Mouse (Mus musculus) cortical plate, adult 2 months (tissue): ENCODE measurements around the gene Foxn3. TPM values are rescaled to one million over a fixed set of nuclear protein-coding genes. Genes with fewer than 3 reads are reported as not detected.

Experiments
- H3K27ac ChIP-seq: fragments of 200-500 bp; 2 replicates; pipeline ENCODE4 v1.5.1; 2012; ENCODE audit warnings: low read length, control low read depth, inconsistent platforms; ENCODE audit not compliant: insufficient read depth
- H3K4me1 ChIP-seq: fragments of 200-500 bp; 2 replicates; pipeline ENCODE4 v1.6.1; 2011; ENCODE audit warnings: low read length; ENCODE audit not compliant: control insufficient read depth, insufficient read depth
- H3K4me3 ChIP-seq: fragments of 200-500 bp; 2 replicates; pipeline ENCODE4 v1.5.1; 2011; ENCODE audit warnings: mild to moderate bottlenecking, low read length, control low read depth; ENCODE audit not compliant: insufficient read depth
- CTCF ChIP-seq: fragments of 200-500 bp; IDR thresholded peaks from 2 replicates; pipeline ENCODE4 v1.5.1; 2011; ENCODE audit warnings: mild to moderate bottlenecking, control low read depth, low read length; ENCODE audit not compliant: insufficient read depth; ENCODE audit errors: extremely low read depth
- POLR2A ChIP-seq: fragments of 200-500 bp; IDR thresholded peaks from 2 replicates; pipeline ENCODE4 v1.6.1; 2011; ENCODE audit warnings: mild to moderate bottlenecking, low read length, control low read depth; ENCODE audit not compliant: insufficient read depth; ENCODE audit errors: extremely low read depth
- polyA plus RNA-seq: library from polyadenylated mRNA; depleted of rRNA; stranded (reverse); fragments of >200 nt; gene quantifications from 2 replicates; pipeline ENCODE4 v1.2.3, GENCODE M21; 2012

Foxn3 gene
- polyA plus RNA-seq, 1 experiment: 24.9 TPM

DNA sequence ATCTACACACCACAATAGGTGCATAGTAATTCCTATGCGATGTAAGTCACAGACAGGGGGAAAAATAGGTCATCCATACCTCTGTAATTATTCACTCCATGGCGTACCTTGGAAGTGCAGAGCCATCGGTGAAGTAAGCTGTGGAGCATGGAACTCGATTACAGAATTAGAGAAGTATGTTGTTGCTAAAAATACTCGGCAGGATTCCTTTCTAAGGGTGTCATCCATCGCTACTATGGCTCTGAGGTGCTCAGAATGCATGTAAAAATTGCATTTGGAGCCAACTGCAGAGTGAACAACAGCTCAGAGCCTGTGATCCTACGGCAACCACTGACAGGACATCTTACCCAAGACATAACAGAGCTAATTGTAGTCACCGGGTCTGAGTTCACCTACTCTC lies 206.7 kb downstream of the Foxn3 start:
- Histone ChIP-seq H3K27ac (no peak overlapping the region), H3K4me3 (no peak overlapping the region)
- TF ChIP-seq POLR2A (no peak), CTCF (no peak)

DNA sequence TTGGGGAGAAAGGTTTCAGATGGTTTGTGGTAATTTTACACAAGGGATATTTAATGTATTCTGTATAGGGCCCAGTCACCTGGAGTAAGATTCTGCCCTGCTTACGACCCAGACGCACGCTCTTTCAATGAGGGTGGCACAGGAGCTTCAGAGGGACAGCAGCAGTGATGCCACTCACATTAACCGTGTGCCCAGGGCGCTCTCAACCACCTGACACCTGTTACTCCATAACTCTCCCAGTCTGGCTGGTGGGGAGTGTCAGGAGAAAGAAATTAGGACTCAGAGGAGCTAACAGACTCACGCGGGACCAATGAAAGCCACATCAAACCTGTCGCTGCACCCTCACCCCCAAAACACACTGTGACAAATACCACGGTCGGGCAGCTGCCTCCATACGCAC lies 209.7 kb downstream of the Foxn3 start:
- TF ChIP-seq CTCF (no peak), POLR2A (no peak)
- Histone ChIP-seq H3K4me1 (no peaks in the 10 kb centered on the region; the same call in 1 of the 2 replicates), H3K27ac (no peak overlapping the region), H3K4me3 (no peak overlapping the region)

More for the DNA sequence above, 206.7 kb downstream of the Foxn3 start:
- no peaks in the 10 kb centered on the region; the same call in 1 of the 2 replicates for H3K4me1 ChIP-seq

DNA sequence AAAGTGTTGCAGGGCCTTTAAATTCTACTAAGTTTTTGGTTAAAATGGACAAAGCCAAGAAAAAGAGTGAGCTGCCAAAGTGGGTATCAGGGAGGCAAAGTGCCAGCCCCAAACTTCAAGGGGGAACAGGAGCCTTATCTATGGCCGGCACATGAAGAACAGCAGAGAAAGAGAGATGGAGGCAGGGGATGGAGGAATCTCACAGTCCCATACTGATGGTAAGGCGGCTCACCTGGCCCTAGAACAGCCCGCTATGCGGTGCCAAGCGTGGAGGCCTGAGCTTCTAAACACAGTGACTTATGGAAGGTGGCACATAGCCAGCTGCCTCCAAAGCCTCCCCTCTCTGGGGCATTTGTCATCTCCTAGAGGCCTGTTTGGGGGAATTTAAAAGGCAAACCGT lies 210.8 kb downstream of the Foxn3 start:
- Histone ChIP-seq H3K4me1 (no peaks in the 10 kb centered on the region; the same call in 1 of the 2 replicates), H3K4me3 (no peak overlapping the region), H3K27ac (no peak overlapping the region)
- TF ChIP-seq POLR2A (no peak), CTCF (no peak)

DNA sequence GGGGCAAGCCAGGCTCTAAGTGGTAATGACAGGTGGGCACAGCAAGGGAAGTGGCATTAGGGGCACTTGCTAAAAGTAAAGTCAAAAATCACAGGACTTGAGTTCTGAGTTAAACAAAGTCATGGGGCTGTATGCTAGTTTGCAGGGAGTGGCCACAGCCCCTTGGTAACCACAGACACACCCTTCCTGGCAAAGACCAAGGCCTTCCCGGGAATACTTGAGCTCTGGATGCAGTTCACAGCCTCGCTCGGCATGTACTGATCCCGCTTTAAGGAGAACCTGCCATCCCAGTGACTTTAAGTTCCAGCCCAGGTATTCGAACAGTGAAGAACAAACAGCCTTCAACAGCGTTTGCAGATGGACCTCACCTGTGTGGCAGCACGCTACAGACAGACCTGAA lies 211.2 kb downstream of the Foxn3 start:
- Histone ChIP-seq H3K4me3 (no peak overlapping the region), H3K27ac (no peak overlapping the region), H3K4me1 (no peaks in the 10 kb centered on the region; the same call in 1 of the 2 replicates)
- TF ChIP-seq CTCF (no peak), POLR2A (no peak)

DNA sequence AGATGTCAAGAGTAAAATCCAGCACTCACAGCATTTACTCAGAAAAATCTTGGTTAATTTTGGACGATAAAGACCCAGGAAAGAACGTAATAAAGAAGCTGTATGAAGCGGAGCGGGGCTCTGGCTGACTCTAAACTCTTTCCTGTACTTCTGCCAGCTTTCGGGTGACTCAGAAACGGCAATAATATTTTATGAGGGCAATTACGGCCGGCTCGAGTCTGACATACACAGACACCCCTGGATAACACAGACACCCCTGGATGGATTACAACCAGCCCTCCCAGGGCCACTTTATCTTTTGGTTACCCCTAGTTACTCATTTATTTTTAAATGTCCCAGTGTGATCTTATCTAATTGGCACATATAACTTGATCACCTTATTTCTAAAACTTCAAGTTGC lies 211.7 kb downstream of the Foxn3 start:
- H3K4me1 ChIP-seq: no peaks in the 10 kb centered on the region; the same call in 1 of the 2 replicates
- H3K27ac ChIP-seq: no peak overlapping the region
- H3K4me3 ChIP-seq: no peak overlapping the region
- TF ChIP-seq POLR2A (no peak), CTCF (no peak)

DNA sequence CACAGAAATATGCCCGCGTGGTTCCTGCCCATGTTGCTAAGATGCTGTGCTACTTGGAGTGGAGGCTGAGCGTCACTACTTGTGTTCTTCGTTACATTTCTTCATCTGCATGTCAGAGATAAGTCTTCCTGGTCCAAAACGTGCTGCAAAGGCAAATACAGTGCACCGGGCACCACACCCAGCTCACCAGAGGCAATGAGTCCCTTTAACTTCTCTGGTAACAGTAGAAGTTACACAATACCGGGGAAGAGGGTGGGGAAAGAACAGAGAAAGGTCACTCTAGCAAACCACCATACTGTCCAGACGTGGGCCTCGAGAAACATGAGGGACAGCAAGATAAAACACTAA lies 213.8 kb downstream of the Foxn3 start:
- Histone ChIP-seq H3K4me1 (no peaks in the 10 kb centered on the region), H3K4me3 (no peak overlapping the region), H3K27ac (no peak overlapping the region)
- TF ChIP-seq CTCF: no peak
- TF ChIP-seq POLR2A: no peak

DNA sequence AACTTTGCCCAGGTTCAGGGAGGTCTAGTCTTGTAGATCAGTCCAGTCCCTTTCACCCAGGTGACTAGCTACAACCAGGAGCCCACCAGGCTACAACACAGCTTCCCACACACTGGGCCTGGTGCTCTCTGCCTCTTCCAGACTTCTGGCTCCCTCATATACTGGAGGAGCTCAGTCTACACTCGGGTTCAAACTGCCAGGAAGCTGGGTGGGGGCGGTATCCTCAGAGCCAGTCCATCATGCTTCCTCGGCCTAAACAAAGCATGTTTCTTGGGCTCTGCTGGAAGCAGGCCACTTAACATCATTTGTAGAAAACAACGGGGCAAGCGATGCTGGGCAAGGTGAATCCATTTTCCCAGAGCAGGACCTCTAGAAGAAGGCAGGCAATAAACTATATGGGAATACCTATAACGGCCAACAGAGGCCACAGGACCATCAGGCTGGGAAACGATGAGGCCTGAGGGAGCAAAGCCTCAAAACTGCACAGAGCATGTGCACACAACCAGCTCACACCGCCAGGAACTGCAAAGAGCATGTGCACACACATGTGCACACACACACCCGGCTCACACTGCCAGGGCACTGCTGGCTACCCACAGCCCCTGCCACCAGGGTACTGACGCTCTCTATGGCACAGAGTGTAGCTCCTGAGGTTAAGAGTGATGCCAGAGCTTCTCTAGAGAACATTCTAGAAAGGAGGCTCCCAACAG lies 214.3 kb downstream of the Foxn3 start:
- H3K27ac ChIP-seq: no peak overlapping the region
- H3K4me3 ChIP-seq: no peak overlapping the region
- H3K4me1 ChIP-seq: no peaks in the 10 kb centered on the region
- TF ChIP-seq POLR2A (no peak), CTCF (no peak)

DNA sequence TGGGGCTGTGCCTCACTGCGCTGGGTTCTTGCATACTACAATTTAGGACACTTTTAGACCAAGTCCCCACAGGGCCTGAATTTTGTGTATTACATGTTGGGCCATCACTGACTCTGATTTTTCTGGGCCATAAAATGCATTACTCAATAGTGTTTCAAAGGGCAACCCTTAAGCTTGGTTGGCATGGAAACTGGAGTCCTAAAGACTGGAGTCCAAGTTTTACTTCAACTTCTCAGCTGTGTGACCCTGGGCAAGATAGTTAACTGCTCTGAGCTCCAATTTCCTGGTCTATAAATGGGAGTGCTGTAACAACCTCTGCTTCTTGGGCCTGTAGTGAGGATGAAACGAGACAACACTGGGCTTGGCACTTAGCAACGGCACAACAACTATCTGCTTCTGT lies 215.9 kb downstream of the Foxn3 start:
- peaks cover 2% of the 10 kb centered on the region; the same call in 1 of the 2 replicates for H3K4me1 ChIP-seq
- H3K27ac ChIP-seq: no peak overlapping the region
- no peak for TF ChIP-seq CTCF
- no peak for TF ChIP-seq POLR2A
- no peak overlapping the region for H3K4me3 ChIP-seq

DNA sequence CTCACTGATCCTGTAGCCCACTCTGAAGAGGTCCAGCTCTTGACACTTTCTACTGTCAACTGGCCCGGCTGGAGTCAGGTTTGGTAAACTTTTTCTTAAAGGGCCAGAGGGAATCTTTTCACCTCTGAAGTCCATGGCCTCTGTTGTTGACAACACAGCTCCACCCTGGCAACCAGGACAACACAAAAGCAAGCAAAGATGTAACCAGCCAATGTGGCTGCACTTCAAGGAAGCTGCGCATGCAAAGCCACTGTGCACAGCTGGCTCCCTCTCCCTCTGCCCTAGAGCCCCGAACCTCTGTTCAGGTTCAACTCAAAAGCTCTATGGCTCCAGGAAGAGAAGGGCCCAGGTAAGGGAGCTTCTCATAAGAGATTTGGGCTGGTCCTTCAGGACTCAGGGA lies 216.4 kb downstream of the Foxn3 start:
- peaks cover 2% of the 10 kb centered on the region; the same call in 1 of the 2 replicates for H3K4me1 ChIP-seq
- TF ChIP-seq CTCF: no peak
- no peak for TF ChIP-seq POLR2A
- H3K4me3 ChIP-seq: no peak overlapping the region
- H3K27ac ChIP-seq: no peak overlapping the region

DNA sequence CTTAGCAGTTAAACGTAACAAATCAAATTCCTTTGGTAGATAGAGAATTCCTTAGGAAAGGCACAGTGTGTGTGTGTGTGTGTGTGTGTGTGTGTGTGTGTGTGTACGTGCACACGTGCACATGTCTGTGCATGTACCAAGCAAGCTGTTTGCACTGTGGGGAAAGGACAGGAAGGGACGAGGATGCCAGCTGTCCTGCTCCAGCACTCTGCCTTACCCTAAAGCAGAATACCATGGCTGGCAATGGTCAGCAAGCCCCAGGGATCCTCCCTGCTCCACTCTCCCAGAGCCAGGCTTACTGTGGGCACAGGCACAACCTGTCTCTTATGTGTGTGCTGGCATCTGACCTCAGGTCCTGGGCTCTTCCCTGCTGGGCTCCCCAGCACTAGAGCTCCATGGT lies 218.1 kb downstream of the Foxn3 start:
- H3K27ac ChIP-seq: no peak overlapping the region
- no peak overlapping the region for H3K4me3 ChIP-seq
- TF ChIP-seq CTCF (no peak), POLR2A (no peak)
- peaks cover 4% of the 10 kb centered on the region for H3K4me1 ChIP-seq

DNA sequence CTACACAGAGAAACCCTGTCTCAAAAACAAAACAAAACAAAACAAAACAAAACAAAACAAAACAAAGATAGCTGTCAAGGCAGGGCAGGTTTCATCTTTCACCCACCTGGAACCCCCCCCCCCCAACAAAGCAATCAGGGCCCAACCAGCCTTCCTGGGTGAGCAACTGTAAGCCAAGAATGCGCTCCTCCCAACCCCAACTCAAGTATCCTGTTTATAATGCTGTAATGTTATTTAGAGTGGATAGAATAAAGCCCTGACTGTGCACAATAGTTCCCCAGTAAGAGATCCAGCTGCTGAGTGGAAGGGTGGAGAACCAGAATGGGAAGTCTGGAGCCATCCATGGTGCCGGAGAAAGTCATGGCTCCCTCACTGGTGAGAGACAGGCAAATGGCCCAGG lies 220.0 kb downstream of the Foxn3 start:
- Histone ChIP-seq H3K27ac (no peak overlapping the region), H3K4me3 (no peak overlapping the region), H3K4me1 (peaks cover 4% of the 10 kb centered on the region)
- no peak for TF ChIP-seq CTCF
- no peak for TF ChIP-seq POLR2A
